Mouse (Mus musculus) myocyte (in vitro differentiated cells): ENCODE data around the gene Smyd1. TPM values are rescaled to one million over a fixed set of nuclear protein-coding genes. Genes with fewer than 3 reads are reported as not detected.

ENCODE experiments used
- H3K27me3 ChIP-seq: one replicate; pipeline ENCODE4 v1.6.1; 2011; ENCODE audit not compliant: control insufficient read depth, insufficient read depth, insufficient read length
- H3K36me3 ChIP-seq: one replicate; pipeline ENCODE4 v1.6.1; 2011; ENCODE audit not compliant: control insufficient read depth, insufficient read depth
- H3K4me2 ChIP-seq: one replicate; pipeline ENCODE4 v1.6.1; 2011; ENCODE audit warnings: low read depth, control low read depth
- H3K4me3 ChIP-seq: one replicate; pipeline ENCODE4 v1.5.1; 2011; ENCODE audit warnings: mild to moderate bottlenecking, control low read depth, moderate library complexity
- H3K79me2 ChIP-seq: one replicate; pipeline ENCODE4 v1.6.1; 2011; ENCODE audit not compliant: control insufficient read depth, insufficient read depth
- H3ac ChIP-seq: one replicate; pipeline ENCODE4 v1.6.1; 2011; ENCODE audit not compliant: control insufficient read depth, insufficient read length
- CEBPB ChIP-seq: IDR thresholded peaks from 2 replicates; pipeline ENCODE4 v1.6.1; 2011; ENCODE audit warnings: mild to moderate bottlenecking, moderate library complexity; ENCODE audit not compliant: poor library complexity, insufficient read depth, severe bottlenecking
- E2F4 ChIP-seq: IDR thresholded peaks from one replicate; pipeline ENCODE4 v1.6.1; 2011; ENCODE audit warnings: mild to moderate bottlenecking, control low read depth, moderate library complexity; ENCODE audit not compliant: insufficient read depth
- MAX ChIP-seq: IDR thresholded peaks from one replicate; pipeline ENCODE4 v1.6.1; 2011; ENCODE audit warnings: low read depth, mild to moderate bottlenecking, control low read depth
- MYOD1 ChIP-seq, 3 experiments: IDR thresholded peaks; one replicate each; pipeline ENCODE4 v1.6.1; 2011; ENCODE audit warnings: control low read depth in 2 of 3, low read depth in 2 of 3, mild to moderate bottlenecking in 2 of 3, moderate library complexity in 1 of 3; ENCODE audit not compliant: insufficient read length in 2 of 3, control insufficient read depth in 1 of 3
- MYOG ChIP-seq, 3 experiments: IDR thresholded peaks; one replicate each; pipeline ENCODE4 v1.6.1; 2011; ENCODE audit warnings: control low read depth in 2 of 3, low read depth in 2 of 3, mild to moderate bottlenecking in 2 of 3; ENCODE audit not compliant: insufficient read length in 2 of 3, control insufficient read depth in 1 of 3, insufficient read depth in 1 of 3
- POLR2A ChIP-seq: IDR thresholded peaks from one replicate; pipeline ENCODE4 v1.6.1; 2011; ENCODE audit warnings: low read depth, mild to moderate bottlenecking, control low read depth, moderate library complexity; ENCODE audit not compliant: insufficient read length
- POLR2AphosphoS2 ChIP-seq: IDR thresholded peaks from one replicate; pipeline ENCODE4 v1.6.1; 2011; ENCODE audit warnings: low read depth, control low read depth; ENCODE audit not compliant: insufficient read length
- REST ChIP-seq: IDR thresholded peaks from one replicate; pipeline ENCODE4 v1.6.1; 2011; ENCODE audit warnings: mild to moderate bottlenecking, control low read depth, moderate library complexity; ENCODE audit not compliant: insufficient read depth, insufficient read length
- SRF ChIP-seq: IDR thresholded peaks from one replicate; pipeline ENCODE4 v1.6.1; 2011; ENCODE audit warnings: low read depth; ENCODE audit not compliant: control insufficient read depth, insufficient read length
- TCF12 ChIP-seq: IDR thresholded peaks from one replicate; pipeline ENCODE4 v1.6.1; 2011; ENCODE audit warnings: mild to moderate bottlenecking, control low read depth; ENCODE audit not compliant: poor library complexity, insufficient read depth, severe bottlenecking
- TCF3 ChIP-seq: IDR thresholded peaks from one replicate; pipeline ENCODE4 v1.6.1; 2011; ENCODE audit warnings: low read depth, control low read depth; ENCODE audit not compliant: insufficient read length
- USF1 ChIP-seq: IDR thresholded peaks from one replicate; pipeline ENCODE4 v1.6.1; 2011; ENCODE audit warnings: low read depth, mild to moderate bottlenecking, control low read depth, moderate library complexity
- polyA plus RNA-seq: library from polyadenylated mRNA; unstranded; fragments of >200 nt; fragmentation: generic; extraction: Trizol; gene quantifications from one replicate; pipeline ENCODE4 v1.2.1, GENCODE M21; 2012; ENCODE audit warnings: missing spikeins

Smyd1 gene
- polyA plus RNA-seq, 1 experiment = 141 TPM

DNA sequence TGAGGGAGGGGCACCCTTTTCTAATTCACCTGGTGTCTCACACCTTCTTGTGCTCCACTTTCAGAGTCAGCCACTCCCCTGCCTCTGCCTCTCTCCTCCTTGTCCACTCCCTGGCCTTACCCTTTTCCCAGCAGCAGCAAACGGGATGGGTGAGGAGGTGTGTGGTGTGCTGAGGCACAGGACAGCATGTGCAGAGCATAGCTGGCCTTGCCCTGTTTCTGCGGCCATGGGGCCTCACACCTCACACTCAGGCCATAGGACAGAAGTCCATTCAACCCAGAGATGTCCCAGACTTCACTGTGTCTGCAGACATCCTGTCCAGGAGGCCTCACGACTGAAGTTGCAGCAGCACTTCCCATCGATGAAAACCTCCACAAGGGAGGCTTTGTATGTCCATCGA is 118.4 kb downstream of the Smyd1 start:
- TF ChIP-seq SRF (no peak), POLR2A (no peak), MYOD1 (IDR thresholded peaks at IDR 0.05; ENCODE audit: control insufficient read depth in 1 of 3, insufficient read length in 2 of 3, low read depth in 2 of 3) (no peak), REST (no peak), MAX (no peak), TCF3 (no peak), E2F4 (no peak), MYOG (IDR thresholded peaks at IDR 0.05; ENCODE audit: control insufficient read depth in 1 of 3, insufficient read depth in 1 of 3, insufficient read length in 2 of 3, low read depth in 2 of 3) (no peak), USF1 (no peak), POLR2AphosphoS2 (no peak), CEBPB (no peak), TCF12 (no peak)

DNA sequence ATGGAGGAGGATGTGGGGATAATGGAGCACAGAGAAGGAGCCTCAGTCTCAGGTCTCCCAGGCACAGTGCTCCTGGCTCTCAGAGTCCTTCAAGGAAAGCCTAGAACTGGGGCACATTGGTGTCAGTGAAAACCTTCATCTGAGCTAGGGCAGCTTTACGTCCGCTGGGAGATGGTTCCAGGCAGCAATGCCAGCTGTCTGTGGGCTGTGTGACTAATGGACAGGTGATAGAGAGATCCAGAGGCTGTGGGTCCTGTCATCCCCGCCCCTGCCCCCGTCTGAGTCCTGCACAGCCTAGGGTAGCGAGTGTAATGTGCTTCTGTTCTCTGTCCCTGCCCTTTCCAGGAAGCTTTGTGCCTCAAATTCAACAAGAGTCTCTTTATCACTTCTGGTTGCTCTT is 120.1 kb downstream of the Smyd1 start:
- H3K27me3 ChIP-seq = no peaks in the 10 kb centered on the region
- H3K79me2 ChIP-seq = no peaks in the 10 kb centered on the region
- no peak overlapping the region for H3ac ChIP-seq
- no peaks in the 10 kb centered on the region for H3K36me3 ChIP-seq
- H3K4me2 ChIP-seq = peak overlapping the region; percentile 44
- no peak overlapping the region for H3K4me3 ChIP-seq
- peak; percentile 50 to 97 (median 90) for TF ChIP-seq MYOG (IDR thresholded peaks at IDR 0.05; ENCODE audit: control insufficient read depth in 1 of 3, insufficient read depth in 1 of 3, insufficient read length in 2 of 3, low read depth in 2 of 3)
- TF ChIP-seq CEBPB = no peak
- peak in 2 of 3 experiments; percentile 83 to 96 for TF ChIP-seq MYOD1 (IDR thresholded peaks at IDR 0.05; ENCODE audit: control insufficient read depth in 1 of 3, insufficient read length in 2 of 3, low read depth in 2 of 3)
- TF ChIP-seq POLR2A = no peak
- TF ChIP-seq TCF12 = peak; percentile 37
- peak; percentile 67 for TF ChIP-seq TCF3
- no peak for TF ChIP-seq REST

More for the DNA sequence above, 118.4 kb downstream of the Smyd1 start:
- Histone ChIP-seq H3K4me2 (no peak overlapping the region), H3K27me3 (no peaks in the 10 kb centered on the region), H3K36me3 (no peaks in the 10 kb centered on the region), H3K79me2 (no peaks in the 10 kb centered on the region), H3K4me3 (no peak overlapping the region), H3ac (no peak overlapping the region)

DNA sequence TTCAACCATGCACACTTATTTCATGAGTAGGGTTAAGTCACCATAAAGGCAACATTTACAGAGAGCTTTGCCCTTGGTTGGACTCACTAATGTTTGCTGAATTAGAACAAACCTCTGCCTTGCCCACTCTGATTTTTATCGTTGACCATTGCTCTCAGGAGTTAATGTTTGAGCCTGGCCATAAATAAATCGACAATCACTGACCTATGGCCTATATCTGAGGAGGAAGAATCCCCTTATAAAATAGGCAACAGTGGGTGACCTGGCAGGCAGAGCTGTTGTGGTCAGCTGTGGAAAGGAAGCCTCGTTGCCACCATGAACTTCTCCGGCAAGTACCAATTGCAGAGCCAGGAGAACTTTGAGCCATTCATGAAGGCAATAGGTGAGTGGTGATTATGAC is 122.4 kb downstream of the Smyd1 start, which contains the start of gene Fabp1:
Gene Fabp1, plus strand, starts transcription at position 216 of the 400 bp plus-strand sequence.
- Histone ChIP-seq H3K27me3 (no peaks in the 10 kb centered on the region), H3K36me3 (no peaks in the 10 kb centered on the region), H3K4me3 (no peak within 1 kb of the TSS), H3K79me2 (no peaks in the 10 kb centered on the region), H3ac (no peak within 1 kb of the TSS), H3K4me2 (no peak within 1 kb of the TSS)
- TF ChIP-seq MYOG (IDR thresholded peaks at IDR 0.05; ENCODE audit: control insufficient read depth in 1 of 3, insufficient read depth in 1 of 3, insufficient read length in 2 of 3, low read depth in 2 of 3) (no peak), POLR2A (no peak), TCF3 (no peak), POLR2AphosphoS2 (no peak), CEBPB (no peak), MAX (no peak), USF1 (no peak), TCF12 (no peak), MYOD1 (IDR thresholded peaks at IDR 0.05; ENCODE audit: control insufficient read depth in 1 of 3, insufficient read length in 2 of 3, low read depth in 2 of 3) (no peak), SRF (no peak), E2F4 (no peak), REST (no peak)

DNA sequence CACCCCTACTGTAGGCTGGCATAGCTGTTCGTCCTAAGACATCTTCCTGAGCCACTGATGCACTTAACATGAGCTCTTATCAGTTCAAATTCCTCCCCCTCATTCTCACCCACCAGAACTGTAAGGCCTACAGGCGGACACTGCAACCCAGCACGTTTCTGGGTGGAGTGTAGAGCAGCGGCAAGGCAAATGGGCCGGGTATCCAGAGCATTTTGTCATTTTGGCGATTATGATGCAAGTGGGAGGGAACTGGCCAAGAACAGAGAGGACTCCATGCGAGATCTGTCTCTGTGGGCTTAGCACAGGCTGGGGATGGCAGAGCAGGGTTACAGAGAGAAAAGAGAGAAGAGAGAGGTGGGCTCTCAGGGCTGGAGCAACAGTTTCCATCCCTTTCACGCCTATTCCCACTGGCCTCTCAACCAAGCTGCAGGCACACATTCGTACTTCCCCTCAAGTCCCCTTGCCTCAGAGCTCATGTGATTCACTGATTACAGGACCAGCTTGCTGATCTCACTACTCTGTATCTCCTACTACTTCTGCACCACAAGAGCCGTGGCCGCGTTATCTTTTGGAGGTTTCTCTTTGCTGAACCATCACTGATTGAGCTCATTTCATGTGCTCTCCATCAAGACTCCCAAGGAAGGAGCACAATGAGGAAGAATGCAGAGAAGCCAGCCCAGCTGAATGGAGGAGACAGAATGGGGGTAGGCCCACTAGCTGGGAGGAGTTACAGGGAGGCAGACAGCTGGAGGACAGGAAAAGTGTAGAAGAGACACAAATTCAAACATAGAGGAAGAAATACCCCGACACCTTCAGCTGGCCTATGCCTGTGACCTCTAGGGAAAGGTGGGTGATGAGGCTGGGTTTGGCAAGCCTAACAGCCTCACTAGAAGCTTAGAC is 124.1 kb downstream of the Smyd1 start:
- Histone ChIP-seq H3ac (no peak overlapping the region), H3K4me3 (no peak overlapping the region), H3K4me2 (peak overlapping the region; percentile 22), H3K36me3 (no peaks in the 10 kb centered on the region), H3K27me3 (no peaks in the 10 kb centered on the region), H3K79me2 (no peaks in the 10 kb centered on the region)
- TF ChIP-seq REST = no peak

DNA sequence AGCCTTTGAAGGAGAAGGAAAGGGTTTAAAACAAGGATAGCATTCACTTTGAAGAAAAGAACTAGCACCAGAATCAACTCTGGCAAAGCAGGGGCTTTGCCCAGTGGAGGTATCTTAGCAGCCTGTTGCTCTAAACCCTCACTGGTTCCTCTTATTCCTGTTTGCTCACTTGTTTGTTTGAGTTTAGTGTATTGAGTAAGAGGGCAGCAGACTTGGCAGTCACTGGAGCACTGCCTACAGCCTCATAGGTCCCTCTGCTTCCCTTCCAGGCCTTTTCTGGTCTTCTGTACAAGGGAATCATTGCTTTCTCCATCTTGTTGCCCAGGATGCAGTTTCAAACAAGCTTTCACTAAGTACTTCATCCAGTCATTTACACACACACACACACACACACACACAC is 125.9 kb downstream of the Smyd1 start:
- TF ChIP-seq TCF3 (no peak), E2F4 (no peak), CEBPB (no peak), USF1 (no peak), POLR2AphosphoS2 (no peak), MYOD1 (IDR thresholded peaks at IDR 0.05; ENCODE audit: control insufficient read depth in 1 of 3, insufficient read length in 2 of 3, low read depth in 2 of 3) (no peak), MYOG (IDR thresholded peaks at IDR 0.05; ENCODE audit: control insufficient read depth in 1 of 3, insufficient read depth in 1 of 3, insufficient read length in 2 of 3, low read depth in 2 of 3) (no peak), REST (no peak), POLR2A (no peak), MAX (no peak), SRF (no peak), TCF12 (no peak)
- H3K36me3 ChIP-seq = no peaks in the 10 kb centered on the region
- no peak overlapping the region for H3K4me2 ChIP-seq
- H3K4me3 ChIP-seq = no peak overlapping the region
- H3K27me3 ChIP-seq = no peaks in the 10 kb centered on the region
- no peaks in the 10 kb centered on the region for H3K79me2 ChIP-seq
- H3ac ChIP-seq = no peak overlapping the region
